ENCODE assay signal across 8 mouse cellular contexts in the genomic region with DNA sequence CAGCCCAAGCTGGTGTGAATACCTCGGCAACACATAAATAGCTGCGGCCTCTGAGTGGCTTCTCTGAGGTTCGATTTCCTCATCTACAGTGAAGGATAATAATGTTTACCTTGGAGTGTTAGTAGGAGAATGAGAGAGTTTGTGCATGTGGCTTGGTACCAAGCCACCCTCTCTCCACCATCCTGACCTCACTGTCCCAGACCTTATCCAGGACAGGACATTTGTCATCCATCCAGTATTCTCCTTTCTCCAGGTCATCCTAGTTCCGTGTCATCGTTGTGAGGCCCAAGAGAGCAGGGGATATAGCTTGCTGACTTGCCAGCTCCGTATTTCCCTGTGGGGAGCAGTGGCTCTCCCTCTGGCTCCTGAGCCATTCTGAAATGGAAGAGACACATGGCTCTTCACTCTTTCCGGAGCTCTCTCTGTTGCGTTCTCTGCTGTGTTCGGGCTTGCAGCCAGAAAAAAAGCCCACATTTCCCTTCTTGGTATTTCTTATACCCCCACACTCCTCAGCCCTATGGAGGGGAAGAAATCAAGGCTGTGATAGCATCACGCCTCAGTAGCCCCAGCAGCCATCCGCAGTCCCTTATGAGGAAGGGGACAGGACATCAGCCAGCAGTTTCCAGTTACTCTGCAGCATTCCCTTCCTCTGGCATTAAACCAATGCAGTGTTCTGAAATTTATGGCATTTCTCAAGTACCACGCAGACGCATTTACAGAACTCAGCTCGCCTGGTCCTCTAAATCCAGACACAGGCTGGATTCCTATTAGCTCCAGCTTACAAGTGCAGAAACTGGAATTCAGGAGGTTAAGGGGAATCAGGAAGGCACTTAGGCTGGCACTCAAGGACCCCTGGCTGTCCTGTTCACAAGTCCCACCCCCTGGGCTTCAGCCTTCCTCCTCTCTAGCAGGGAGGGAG. TPM values are rescaled to one million over a fixed set of nuclear protein-coding genes. Genes with fewer than 3 reads are reported as not detected.
A peak's percentile ranks its signal among the peaks of the same experiment; 100 is the strongest.
DNase-seq lines count a peak whose midpoint lies in the region; ATAC-seq and TF ChIP-seq lines count a peak whose summit lies in the region.

No protein-coding gene starts in this region.

- H3K4me1 ChIP-seq in kidney, postnatal 0 days (replicated peaks; ENCODE audit: insufficient read depth, low read length) = peaks cover 29% of the 10 kb centered on the region

- peak; percentile 31; the same call in 1 of the 2 replicates for ATAC-seq in kidney, postnatal 0 days (replicated peaks; ENCODE audit: low FRiP score, low read depth)
- ATAC-seq in common myeloid progenitor, adult 5-6 weeks (replicated peaks; ENCODE audit: low read depth, poor library complexity, severe bottlenecking) = peak; percentile 33
- peak; percentile 12 for ATAC-seq in megakaryocyte-erythroid progenitor cell, adult 5-6 weeks (replicated peaks; ENCODE audit: low FRiP score, low TSS enrichment, poor library complexity, severe bottlenecking)

- no peak for TF ChIP-seq CTCF in kidney, postnatal 0 days (IDR thresholded peaks at IDR 0.05; ENCODE audit: low read depth)

- 6% methylated on average over 14 of the region's 14 CpGs for WGBS in kidney, postnatal 0 days

- H3K27ac ChIP-seq in kidney, postnatal 0 days = peak overlapping the region; percentile 79

- H3K9ac ChIP-seq in kidney, postnatal 0 days (ENCODE audit: low read depth, low read length) = peak overlapping the region; percentile 33; the same call in 1 of the 2 replicates

- H3K4me3 ChIP-seq in kidney, postnatal 0 days (replicated peaks; ENCODE audit: low read depth, low read length) = 0 out of 2 replicates have a peak overlapping the region, but pooled peaks have one; percentile 3

- peak; percentile 81 for DNase-seq in kidney, postnatal 0 days (ENCODE audit: low spot score)
- DNase-seq in kidney, adult 11 months = no peak
- peak; percentile 21 for DNase-seq in gastrocnemius, postnatal 10 days
- DNase-seq in layer of hippocampus, postnatal 14 days (ENCODE audit: low spot score in 2 of 2) = peak; percentile 55 to 63
- peak; percentile 87 for DNase-seq in telencephalon, adult 2 months (ENCODE audit: low read depth, low spot score)
- DNase-seq in thymus, postnatal 14 days = no peak

- H3K9me3 ChIP-seq in kidney, postnatal 0 days (replicated peaks; ENCODE audit: low read length) = no peaks in the 10 kb centered on the region

- peak overlapping the region; percentile 48 for H3K4me2 ChIP-seq in kidney, postnatal 0 days (ENCODE audit: low read length)

- H3K36me3 ChIP-seq in kidney, postnatal 0 days (ENCODE audit: insufficient read depth, low read length) = no peaks in the 10 kb centered on the region

- H3K27me3 ChIP-seq in kidney, postnatal 0 days (ENCODE audit: insufficient read depth, low read length) = no peaks in the 10 kb centered on the region

RNA-seq across cellular contexts. Expression of gene Calm2, which starts 13.3 kb away (rescaled TPM):
- 1,007 and 1,080 TPM in 2 replicates for polyA plus RNA-seq in kidney, postnatal 0 days (2015; fragmentation: Nextera tagmentation; extraction: Ambion mirVana)
- total RNA-seq in common myeloid progenitor, adult 5-6 weeks (2017) = 1,176 and 1,253 TPM in 2 replicates
- 100 to 1,000 TPM; 298 to 346 TPM for total RNA-seq in gastrocnemius, postnatal 10 days (2021)
- 1,000 to 10,000 TPM; 2,088 to 2,105 TPM for total RNA-seq in layer of hippocampus, postnatal 14 days (2021)
- 286 and 288 TPM in 2 replicates for total RNA-seq in megakaryocyte-erythroid progenitor cell, adult 5-6 weeks (2014; fragmentation: Nextera tagmentation)
- total RNA-seq in megakaryocyte-erythroid progenitor cell, adult 5-6 weeks (2017) = 970 and 1,345 TPM in 2 replicates

RNA-seq across cellular contexts. Expression of gene Stpg4, which starts 32.5 kb away (rescaled TPM):
- polyA plus RNA-seq in kidney, postnatal 0 days (2015; fragmentation: Nextera tagmentation; extraction: Ambion mirVana) = not detected in 2 replicates
- total RNA-seq in common myeloid progenitor, adult 5-6 weeks (2017) = not detected in 2 replicates
- total RNA-seq in gastrocnemius, postnatal 10 days (2021) = not detected
- total RNA-seq in layer of hippocampus, postnatal 14 days (2021) = not detected
- not detected in 2 replicates for total RNA-seq in megakaryocyte-erythroid progenitor cell, adult 5-6 weeks (2014; fragmentation: Nextera tagmentation)
- total RNA-seq in megakaryocyte-erythroid progenitor cell, adult 5-6 weeks (2017) = not detected in 2 replicates

Comparison
In these comparisons a context has a peak if more than half of its experiments do, and no peak if none do; other contexts are left out.
1. DNase-seq: peak in kidney, postnatal 0 days (single experiment), gastrocnemius, postnatal 10 days (single experiment), layer of hippocampus, postnatal 14 days (2 of 2) and telencephalon, adult 2 months (single experiment); none in kidney, adult 11 months (single experiment) and thymus, postnatal 14 days (single experiment).
2. Peak in every context shown above with its lines, with median percentiles within 50 percentile points of each other: ATAC-seq.